Comparison of ENCODE assay signal across 8 mouse cellular contexts in the genomic region with DNA sequence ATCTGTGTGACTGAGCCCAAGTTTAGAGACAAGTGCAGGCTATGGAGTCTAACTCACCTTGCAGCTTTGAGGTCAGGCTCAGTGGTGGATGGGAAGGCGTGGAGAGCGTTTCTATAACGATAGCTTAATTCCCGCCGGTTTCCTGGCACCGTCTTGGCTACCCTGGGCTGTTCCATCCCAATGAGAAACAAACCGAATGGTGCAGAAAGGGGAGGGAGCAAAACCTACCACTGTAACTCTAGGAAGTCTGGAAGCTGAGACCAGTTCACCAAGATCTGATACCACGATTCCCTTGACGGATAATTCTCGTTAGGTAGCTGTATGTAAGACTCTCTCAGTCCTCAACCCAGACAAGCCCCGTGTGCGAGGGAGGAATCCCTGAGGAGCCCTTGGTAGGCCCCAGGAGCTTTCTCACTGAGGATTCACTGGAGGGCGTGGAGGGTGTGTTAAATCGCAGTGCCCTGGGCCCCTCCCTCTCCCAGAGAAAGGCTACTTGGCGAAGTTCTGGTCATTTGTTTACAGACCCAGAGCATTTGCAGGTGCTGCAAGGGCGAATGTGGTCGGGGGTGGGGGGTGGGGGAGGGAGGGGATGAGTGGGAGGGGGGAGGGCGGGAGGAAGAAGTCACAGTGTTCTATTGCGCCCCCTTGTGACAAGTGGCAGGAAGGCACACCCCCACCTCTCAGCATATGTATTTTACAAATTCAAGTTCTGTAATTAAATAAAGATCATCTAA.
A peak's percentile ranks its signal among the peaks of the same experiment; 100 is the strongest.
DNase-seq lines count a peak whose midpoint lies in the region; ATAC-seq and TF ChIP-seq lines count a peak whose summit lies in the region.

No protein-coding gene starts in this region.

- peaks cover 4% of the 10 kb centered on the region for H3K4me1 ChIP-seq in bone marrow macrophage, adult 2 months (ENCODE audit: control insufficient read depth, insufficient read depth, low read length)
- H3K4me1 ChIP-seq in heart, embryonic 15.5 days (replicated peaks): peaks cover 9% of the 10 kb centered on the region; the same call in 1 of the 2 replicates
- H3K4me1 ChIP-seq in limb, embryonic 14.5 days (ENCODE audit: control insufficient read depth, insufficient read depth, low read length): peaks cover 39% of the 10 kb centered on the region

- DNase-seq in gastrocnemius, adult 2 months: no peak
- DNase-seq in gastrocnemius, postnatal 25 days: no peak
- no peak for DNase-seq in limb, embryonic 14.5 days (ENCODE audit: low spot score)
- no peak for DNase-seq in layer of hippocampus, adult 9-11 months

- intact Hi-C loops in gastrocnemius, adult 2 months (cut with DNase I): no loop called here

- peak overlapping the region; percentile 53 for H3K4me2 ChIP-seq in heart, embryonic 15.5 days
- peak overlapping the region; percentile 13; the same call in 1 of the 2 replicates for H3K4me2 ChIP-seq in limb, embryonic 14.5 days (replicated peaks; ENCODE audit: low read depth, low read length, severe bottlenecking)
- H3K4me2 ChIP-seq in myocyte (ENCODE audit: low read depth): peak overlapping the region; percentile 12

- H3K36me3 ChIP-seq in heart, embryonic 15.5 days: no peaks in the 10 kb centered on the region
- H3K36me3 ChIP-seq in limb, embryonic 14.5 days (ENCODE audit: control insufficient read depth, insufficient read depth, low read length): no peaks in the 10 kb centered on the region
- no peaks in the 10 kb centered on the region for H3K36me3 ChIP-seq in myocyte (ENCODE audit: control insufficient read depth, insufficient read depth)

- H3ac ChIP-seq in myocyte (ENCODE audit: control insufficient read depth, insufficient read length): no peak overlapping the region

- no peaks in the 10 kb centered on the region for H3K9me3 ChIP-seq in heart, embryonic 15.5 days (replicated peaks)
- no peaks in the 10 kb centered on the region; the same call in 1 of the 2 replicates for H3K9me3 ChIP-seq in limb, embryonic 14.5 days (ENCODE audit: control insufficient read depth, low read length)

- no peak for TF ChIP-seq POLR2A in bone marrow macrophage, adult 2 months (IDR thresholded peaks at IDR 0.05; ENCODE audit: borderline replicate concordance, low read depth, low read length)
- TF ChIP-seq POLR2A in limb, embryonic 14.5 days (IDR thresholded peaks at IDR 0.05; ENCODE audit: borderline replicate concordance, extremely low read depth, insufficient read depth, insufficient read length): no peak
- no peak for TF ChIP-seq POLR2A in myocyte (IDR thresholded peaks at IDR 0.05; ENCODE audit: insufficient read length, low read depth)

- H3K79me2 ChIP-seq in myocyte (ENCODE audit: control insufficient read depth, insufficient read depth): no peaks in the 10 kb centered on the region

- peak overlapping the region; percentile 38 for H3K4me3 ChIP-seq in gastrocnemius, adult 2 months
- no peak overlapping the region for H3K4me3 ChIP-seq in bone marrow macrophage, adult 2 months (ENCODE audit: insufficient read depth, low read length)
- peak overlapping the region; percentile 26; the same call in 1 of the 2 replicates for H3K4me3 ChIP-seq in heart, embryonic 15.5 days
- H3K4me3 ChIP-seq in limb, embryonic 14.5 days (replicated peaks; ENCODE audit: low read length): no peak overlapping the region
- H3K4me3 ChIP-seq in myocyte: no peak overlapping the region

- peak; percentile 77 for TF ChIP-seq CTCF in gastrocnemius, adult 2 months (IDR thresholded peaks at IDR 0.05)
- TF ChIP-seq CTCF in bone marrow macrophage, adult 2 months (IDR thresholded peaks at IDR 0.05; ENCODE audit: low read depth, low read length): peak; percentile 80

- no peaks in the 10 kb centered on the region for H3K27me3 ChIP-seq in heart, embryonic 15.5 days
- no peaks in the 10 kb centered on the region for H3K27me3 ChIP-seq in limb, embryonic 14.5 days (ENCODE audit: control insufficient read depth, insufficient read depth, low read length)
- H3K27me3 ChIP-seq in myocyte (ENCODE audit: control insufficient read depth, insufficient read depth, insufficient read length): no peaks in the 10 kb centered on the region

- ATAC-seq in heart, embryonic 15.5 days (replicated peaks; ENCODE audit: insufficient number of reproducible peaks, insufficient read depth, low FRiP score, low read depth): no peak
- ATAC-seq in limb, embryonic 14.5 days (ENCODE audit: low FRiP score, low read depth): no peak
- ATAC-seq in activated CD4-positive, CD25-positive, alpha-beta regulatory T cell, adult 4 months: no peak

- H3K27ac ChIP-seq in gastrocnemius, adult 2 months: 0 out of 2 replicates have a peak overlapping the region, but pooled peaks have one; percentile 1
- H3K27ac ChIP-seq in bone marrow macrophage, adult 2 months (ENCODE audit: insufficient read depth, low read depth, low read length): no peak overlapping the region
- H3K27ac ChIP-seq in heart, embryonic 15.5 days: no peak overlapping the region
- no peak overlapping the region for H3K27ac ChIP-seq in limb, embryonic 14.5 days (replicated peaks; ENCODE audit: low read depth, low read length)

- 8% methylated on average over 19 of the region's 19 CpGs for WGBS in heart, embryonic 15.5 days
- WGBS in limb, embryonic 14.5 days: 6% methylated on average over 19 of the region's 19 CpGs

- no peak overlapping the region for H3K9ac ChIP-seq in heart, embryonic 15.5 days
- no peak overlapping the region for H3K9ac ChIP-seq in limb, embryonic 14.5 days (ENCODE audit: low read depth, low read length, severe bottlenecking)

TF ChIP-seq in myocyte, 11 proteins besides CTCF, POLR2A, EP300 and RAD21:
- TF ChIP-seq MYOD1 (IDR thresholded peaks at IDR 0.05; ENCODE audit: control insufficient read depth in 1 of 3, insufficient read length in 2 of 3, low read depth in 2 of 3): no peak
- TF ChIP-seq SRF (IDR thresholded peaks at IDR 0.05; ENCODE audit: control insufficient read depth, insufficient read length, low read depth): no peak
- no peak for TF ChIP-seq E2F4 (IDR thresholded peaks at IDR 0.05; ENCODE audit: insufficient read depth)
- TF ChIP-seq REST (IDR thresholded peaks at IDR 0.05; ENCODE audit: insufficient read depth, insufficient read length): no peak
- no peak for TF ChIP-seq MYOG (IDR thresholded peaks at IDR 0.05; ENCODE audit: control insufficient read depth in 1 of 3, insufficient read depth in 1 of 3, insufficient read length in 2 of 3, low read depth in 2 of 3)
- TF ChIP-seq TCF12 (IDR thresholded peaks at IDR 0.05; ENCODE audit: insufficient read depth, poor library complexity, severe bottlenecking): no peak
- TF ChIP-seq USF1 (IDR thresholded peaks at IDR 0.05; ENCODE audit: low read depth): no peak
- no peak for TF ChIP-seq CEBPB (IDR thresholded peaks at IDR 0.05; ENCODE audit: insufficient read depth, poor library complexity, severe bottlenecking)

Comparison
In these comparisons a context has a peak if more than half of its experiments do, and no peak if none do; other contexts are left out.
1. H3K4me3 ChIP-seq: peak in gastrocnemius, adult 2 months (single experiment) and heart, embryonic 15.5 days (single experiment); none in bone marrow macrophage, adult 2 months (single experiment), limb, embryonic 14.5 days (single experiment) and myocyte (single experiment).
2. Peak in every context shown above with its lines, with median percentiles within 50 percentile points of each other: H3K4me2 ChIP-seq.